ENCODE assay signal across 18 mouse cellular contexts in genomic region chr10:90674362-90674761, GRCm38 (mm10).
DNase-seq lines count a peak whose midpoint lies in the region; ATAC-seq and TF ChIP-seq lines count a peak whose summit lies in the region.
"Had no signal": no experiment of that assay in that cellular context is flagged by ENCODE, and none has a peak within 500 bp of the region (broad histone marks: within the 10 kb centered on the region; RNA-seq: fewer than 3 reads in every experiment).

No protein-coding gene starts in this region.

- peak; percentile 33 for DNase-seq in embryonic facial prominence, embryonic 14.5 days (ENCODE audit: low spot score)
- no peak for DNase-seq in embryonic facial prominence, embryonic 10.5 days (ENCODE audit: low spot score)
- peak; percentile 19 for DNase-seq in 3T3-L1 (ENCODE audit: low read depth, low spot score)
- DNase-seq in layer of hippocampus, adult 2 months (ENCODE audit: low spot score in 2 of 2): peak; percentile 76 to 86
- peak; percentile 82 to 86 for DNase-seq in left cerebral cortex, postnatal 36 days (ENCODE audit: low spot score in 2 of 2)
- DNase-seq in cerebellum, adult 11-12 months: no peak
- no peak for DNase-seq in gastrocnemius, postnatal 4 days (ENCODE audit: low spot score in 2 of 2)
- DNase-seq in testis, postnatal 10 days (ENCODE audit: low spot score): no peak
- DNase-seq: kidney, postnatal 10 days had no signal

- 65% methylated on average over 10 of the region's 10 CpGs for WGBS in embryonic facial prominence, embryonic 14.5 days
- 81% methylated on average over 10 of the region's 10 CpGs for WGBS in embryonic facial prominence, embryonic 10.5 days

- H3K9me3 ChIP-seq in embryonic facial prominence, embryonic 14.5 days (ENCODE audit: control insufficient read depth, low read length): no peaks in the 10 kb centered on the region
- H3K9me3 ChIP-seq in embryonic facial prominence, embryonic 10.5 days: no peaks in the 10 kb centered on the region
- H3K9me3 ChIP-seq: embryonic facial prominence, embryonic 15.5 days; forebrain, embryonic 15.5 days; heart, embryonic 13.5 days; hindbrain, embryonic 15.5 days; neural tube, embryonic 12.5 days had no signal

- H3K36me3 ChIP-seq in embryonic facial prominence, embryonic 14.5 days (ENCODE audit: control insufficient read depth, insufficient read depth, low read length): no peaks in the 10 kb centered on the region
- H3K36me3 ChIP-seq in embryonic facial prominence, embryonic 10.5 days (replicated peaks): no peaks in the 10 kb centered on the region
- H3K36me3 ChIP-seq: embryonic facial prominence, embryonic 15.5 days; forebrain, embryonic 15.5 days; heart, embryonic 13.5 days; hindbrain, embryonic 15.5 days; neural tube, embryonic 12.5 days had no signal

- no peak overlapping the region for H3K4me3 ChIP-seq in embryonic facial prominence, embryonic 14.5 days (ENCODE audit: low read depth, low read length)
- H3K4me3 ChIP-seq in embryonic facial prominence, embryonic 10.5 days: no peak overlapping the region
- no peak overlapping the region for H3K4me3 ChIP-seq in layer of hippocampus, adult 2 months
- H3K4me3 ChIP-seq: embryonic facial prominence, embryonic 15.5 days; forebrain, embryonic 15.5 days; heart, embryonic 13.5 days; hindbrain, embryonic 15.5 days; neural tube, embryonic 12.5 days had no signal

- intact Hi-C loops in left cerebral cortex, postnatal 36 days (cut with DNase I): no loop called here

- H3K27ac ChIP-seq in embryonic facial prominence, embryonic 14.5 days (replicated peaks; ENCODE audit: low read depth, low read length): no peak overlapping the region
- H3K27ac ChIP-seq in embryonic facial prominence, embryonic 10.5 days (replicated peaks): no peak overlapping the region
- H3K27ac ChIP-seq in layer of hippocampus, adult 2 months: peak overlapping the region; percentile 79
- H3K27ac ChIP-seq: embryonic facial prominence, embryonic 15.5 days; forebrain, embryonic 15.5 days; heart, embryonic 13.5 days; hindbrain, embryonic 15.5 days; neural tube, embryonic 12.5 days; stomach, postnatal 0 days had no signal

- ATAC-seq in embryonic facial prominence, embryonic 14.5 days (ENCODE audit: low read depth): no peak
- ATAC-seq: forebrain, embryonic 15.5 days; lung, postnatal 0 days had no signal

- no peaks in the 10 kb centered on the region for H3K27me3 ChIP-seq in embryonic facial prominence, embryonic 14.5 days (replicated peaks; ENCODE audit: control insufficient read depth, insufficient read depth, low read length)
- no peaks in the 10 kb centered on the region for H3K27me3 ChIP-seq in embryonic facial prominence, embryonic 10.5 days (replicated peaks; ENCODE audit: low read depth, poor library complexity, severe bottlenecking)
- H3K27me3 ChIP-seq: embryonic facial prominence, embryonic 15.5 days; forebrain, embryonic 15.5 days; heart, embryonic 13.5 days; hindbrain, embryonic 15.5 days; neural tube, embryonic 12.5 days had no signal

- no peak overlapping the region for H3K4me2 ChIP-seq in embryonic facial prominence, embryonic 14.5 days (ENCODE audit: low read depth, low read length)
- H3K4me2 ChIP-seq: embryonic facial prominence, embryonic 15.5 days; forebrain, embryonic 15.5 days; heart, embryonic 13.5 days; hindbrain, embryonic 15.5 days; liver, embryonic 11.5 days; midbrain, embryonic 11.5 days; neural tube, embryonic 12.5 days had no signal

- H3K4me1 ChIP-seq in embryonic facial prominence, embryonic 14.5 days (ENCODE audit: control insufficient read depth, insufficient read depth, low read length): no peaks in the 10 kb centered on the region
- no peaks in the 10 kb centered on the region for H3K4me1 ChIP-seq in embryonic facial prominence, embryonic 10.5 days
- H3K4me1 ChIP-seq: embryonic facial prominence, embryonic 15.5 days; forebrain, embryonic 15.5 days; heart, embryonic 13.5 days; hindbrain, embryonic 15.5 days; neural tube, embryonic 12.5 days had no signal

- no peak overlapping the region for H3K9ac ChIP-seq in embryonic facial prominence, embryonic 14.5 days (ENCODE audit: low read depth, low read length)
- H3K9ac ChIP-seq: embryonic facial prominence, embryonic 15.5 days; forebrain, embryonic 15.5 days; heart, embryonic 13.5 days; hindbrain, embryonic 15.5 days; neural tube, embryonic 12.5 days had no signal

- TF ChIP-seq CTCF in layer of hippocampus, adult 2 months (conservative IDR thresholded peaks at IDR 0.05): no peak

Comparison
In these comparisons a context has a peak if more than half of its experiments do, and no peak if none do; other contexts are left out.
1. DNase-seq: peak in embryonic facial prominence, embryonic 14.5 days (single experiment), 3T3-L1 (single experiment), layer of hippocampus, adult 2 months (2 of 2) and left cerebral cortex, postnatal 36 days (2 of 2); none in embryonic facial prominence, embryonic 10.5 days (single experiment), cerebellum, adult 11-12 months (single experiment), gastrocnemius, postnatal 4 days (0 of 2) and testis, postnatal 10 days (single experiment).